Mouse (Mus musculus) liver, postnatal 0 days (tissue): Measurements from ENCODE around the gene Actr2. TPM values are rescaled to one million over a fixed set of nuclear protein-coding genes. Genes with fewer than 3 reads are reported as not detected.

Experiments
- ATAC-seq: fragments of 200-750 bp; cut with Nextera tagmentation; 2 replicates; pipeline ENCODE4 v1.8.0; 2017; ENCODE audit warnings: mild to moderate bottlenecking, moderate library complexity
- DNase-seq: peaks from one replicate; pipeline ENCODE4 v3.0.0-alpha.2; 2016
- H3K27ac ChIP-seq: fragments of 300-500 bp; sonication (generic); 2 replicates; pipeline ENCODE4 v1.5.1; 2014; ENCODE audit warnings: antibody characterized with exemption, moderate library complexity, mild to moderate bottlenecking, low read depth
- H3K27me3 ChIP-seq: fragments of 300-500 bp; sonication (generic); 2 replicates; pipeline ENCODE4 v1.6.1; 2014; ENCODE audit warnings: low read length, control low read depth, mixed read lengths; ENCODE audit not compliant: insufficient read depth
- H3K36me3 ChIP-seq: fragments of 300-500 bp; sonication (generic); replicated peaks from 2 replicates; pipeline ENCODE4 v1.6.1; 2014; ENCODE audit warnings: mild to moderate bottlenecking, control low read depth, low read length, moderate library complexity, mixed read lengths; ENCODE audit not compliant: insufficient read depth
- H3K4me1 ChIP-seq: fragments of 300-500 bp; sonication (generic); 2 replicates; pipeline ENCODE4 v1.6.1; 2014; ENCODE audit warnings: antibody characterized with exemption, mild to moderate bottlenecking, control low read depth; ENCODE audit not compliant: insufficient read depth
- H3K4me2 ChIP-seq: fragments of 300-500 bp; sonication (generic); 2 replicates; pipeline ENCODE4 v1.6.1; 2014; ENCODE audit warnings: low read depth, mild to moderate bottlenecking, low read length, moderate library complexity, mixed read lengths
- H3K4me3 ChIP-seq: fragments of 300-500 bp; sonication (generic); 2 replicates; pipeline ENCODE4 v1.5.1; 2014; ENCODE audit warnings: low read depth, low read length
- H3K9ac ChIP-seq: fragments of 300-500 bp; sonication (generic); replicated peaks from 2 replicates; pipeline ENCODE4 v1.6.1; 2014; ENCODE audit warnings: mild to moderate bottlenecking, moderate library complexity
- H3K9me3 ChIP-seq: fragments of 300-500 bp; sonication (generic); 2 replicates; pipeline ENCODE4 v1.6.1; 2016; ENCODE audit warnings: mild to moderate bottlenecking, control low read depth, low read length, mixed read lengths
- CTCF ChIP-seq: sonication (generic); IDR thresholded peaks from 2 replicates; pipeline ENCODE4 v1.5.1; 2016; ENCODE audit warnings: antibody characterized with exemption, low read depth
- EP300 ChIP-seq: IDR thresholded peaks from 2 replicates; pipeline ENCODE4 v1.6.1; 2016; ENCODE audit warnings: antibody characterized with exemption, low read depth, mild to moderate bottlenecking
- WGBS: fragments of 180-500 bp; shearing (Covaris S2); extraction: QIAGEN DNeasy Blood & Tissue Kit; methylation state at CpG from one replicate; pipeline ENCODE4 v1.1.7; 2014; ENCODE audit not compliant: insufficient replicate concordance; 5-methylcytosine and 5-hydroxymethylcytosine counted together
- polyA plus RNA-seq: library from polyadenylated mRNA; unstranded; fragments of >200 nt; fragmentation: Nextera tagmentation; extraction: Ambion mirVana; gene quantifications from 2 replicates; pipeline ENCODE4 v1.2.1, GENCODE M21; 2015

Gene Actr2
- polyA plus RNA-seq, 1 experiment from 2014 or later = 54.3 TPM

GRCm38 (mm10) chr11:20018905-20019304 lies 93.8 kb downstream of the Actr2 start:
- TF ChIP-seq CTCF (no peak), EP300 (no peak)
- Histone ChIP-seq H3K4me3 (no peak overlapping the region), H3K36me3 (peaks cover 28% of the 10 kb centered on the region), H3K4me2 (no peak overlapping the region), H3K4me1 (no peaks in the 10 kb centered on the region), H3K27ac (no peak overlapping the region), H3K9me3 (peaks cover 12% of the 10 kb centered on the region), H3K27me3 (no peaks in the 10 kb centered on the region), H3K9ac (no peak overlapping the region)
- ATAC-seq (no peak), DNase-seq (no peak)
- WGBS = 96% methylated on average over 2 of the region's 2 CpGs

- no peaks in the 10 kb centered on the region for H3K27me3 ChIP-seq
- TF ChIP-seq EP300 = no peak
- TF ChIP-seq CTCF = no peak
- ATAC-seq = no peak
- no peaks in the 10 kb centered on the region for H3K4me1 ChIP-seq
- no peak overlapping the region for H3K4me3 ChIP-seq
- no peak for DNase-seq
- 92% methylated on average over 13 of the region's 13 CpGs for WGBS
- H3K9ac ChIP-seq = no peak overlapping the region
- no peak overlapping the region for H3K4me2 ChIP-seq
- H3K27ac ChIP-seq = no peak overlapping the region
- peaks cover 28% of the 10 kb centered on the region for H3K36me3 ChIP-seq
- peaks cover 12% of the 10 kb centered on the region for H3K9me3 ChIP-seq
These were observed 94.8 kb downstream of the Actr2 start for GRCm38 (mm10) chr11:20017937-20018336.

GRCm38 (mm10) chr11:20013366-20013765 lies 99.3 kb downstream of the Actr2 start:
- no peaks in the 10 kb centered on the region for H3K27me3 ChIP-seq
- no peak overlapping the region for H3K4me2 ChIP-seq
- DNase-seq = no peak
- ATAC-seq = no peak
- no peak overlapping the region for H3K4me3 ChIP-seq
- WGBS = 89% methylated on average over 3 of the region's 3 CpGs
- no peak overlapping the region for H3K27ac ChIP-seq
- TF ChIP-seq EP300 = no peak
- no peak for TF ChIP-seq CTCF
- no peak overlapping the region for H3K9ac ChIP-seq
- no peaks in the 10 kb centered on the region for H3K4me1 ChIP-seq
- no peaks in the 10 kb centered on the region for H3K9me3 ChIP-seq
- H3K36me3 ChIP-seq = peaks cover 15% of the 10 kb centered on the region

Other genes starting within 250 kb of the Actr2 start
- 1.3 and 1.4 TPM in 2 replicates for gene Spred2, start 188.5 kb downstream of the Actr2 start, polyA plus RNA-seq
- gene Rab1a, start 88.5 kb upstream of the Actr2 start, polyA plus RNA-seq = 141 and 143 TPM in 2 replicates
- 4.8 and 4.9 TPM in 2 replicates for gene Cep68, start 136.5 kb upstream of the Actr2 start, polyA plus RNA-seq
- gene Slc1a4, start 219.8 kb upstream of the Actr2 start, polyA plus RNA-seq = 6.7 and 8.2 TPM in 2 replicates